Mouse (Mus musculus): Measurements from ENCODE around the gene Pip4k2a. TPM values are rescaled to one million over a fixed set of nuclear protein-coding genes. Genes with fewer than 3 reads are reported as not detected.
"Not testable (repeated sequence)": the region's sequence is repeated elsewhere in the genome, so short reads cannot be mapped to it uniquely, and the experiment has no call there.

The Pip4k2a gene
- polyA plus RNA-seq, 1 experiment from 2014 or later = 16.2 TPM

DNA sequence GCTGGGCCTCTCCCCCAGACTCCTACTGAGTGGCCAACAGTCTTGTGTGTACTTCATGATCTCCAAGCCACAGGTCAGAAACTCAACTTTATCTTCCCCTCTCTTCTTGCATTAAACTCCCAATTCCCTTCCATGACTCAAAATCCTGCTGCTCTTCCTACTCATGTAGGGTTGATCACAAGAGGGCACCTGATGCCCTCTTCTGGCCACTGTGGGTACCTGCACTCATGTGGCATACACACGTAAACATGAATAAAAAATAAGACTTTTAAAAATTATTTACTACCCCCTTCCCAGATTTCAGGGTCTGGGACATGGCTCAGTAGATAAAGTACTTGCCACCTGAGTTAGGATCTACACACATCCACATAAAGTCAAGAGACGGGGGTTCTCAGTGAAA lies 97.3 kb downstream of the Pip4k2a start:
- DNase-seq (ENCODE audit: low spot score) (no peak), ATAC-seq (ENCODE audit: low read depth) (no peak)
- Histone ChIP-seq H3K27ac (replicated peaks; ENCODE audit: low read depth, low read length) (no peak overlapping the region), H3K9me3 (ENCODE audit: control insufficient read depth, low read length) (0 out of 2 replicates have a peak, but pooled peaks cover 5% of the 10 kb centered on the region), H3K4me3 (ENCODE audit: low read depth, low read length) (no peak overlapping the region), H3K4me2 (ENCODE audit: low read depth, low read length) (no peak overlapping the region), H3K9ac (ENCODE audit: low read depth, low read length) (no peak overlapping the region), H3K4me1 (ENCODE audit: control insufficient read depth, insufficient read depth, low read length) (peaks cover 7% of the 10 kb centered on the region; the same call in 1 of the 2 replicates), H3K36me3 (ENCODE audit: control insufficient read depth, insufficient read depth, low read length) (no peaks in the 10 kb centered on the region), H3K27me3 (replicated peaks; ENCODE audit: control insufficient read depth, insufficient read depth, low read length) (no peaks in the 10 kb centered on the region)
- WGBS = 94% methylated on average over 2 of the region's 2 CpGs

- Histone ChIP-seq H3K36me3 (ENCODE audit: control insufficient read depth, insufficient read depth, low read length) (no peaks in the 10 kb centered on the region), H3K9me3 (ENCODE audit: control insufficient read depth, low read length) (0 out of 2 replicates have a peak, but pooled peaks cover 5% of the 10 kb centered on the region), H3K27ac (replicated peaks; ENCODE audit: low read depth, low read length) (no peak overlapping the region), H3K9ac (ENCODE audit: low read depth, low read length) (no peak overlapping the region), H3K4me1 (ENCODE audit: control insufficient read depth, insufficient read depth, low read length) (peaks cover 7% of the 10 kb centered on the region; the same call in 1 of the 2 replicates), H3K27me3 (replicated peaks; ENCODE audit: control insufficient read depth, insufficient read depth, low read length) (no peaks in the 10 kb centered on the region), H3K4me2 (ENCODE audit: low read depth, low read length) (no peak overlapping the region), H3K4me3 (ENCODE audit: low read depth, low read length) (no peak overlapping the region)
- no peak for ATAC-seq (ENCODE audit: low read depth)
- 25% methylated on average over 10 of the region's 10 CpGs for WGBS
- DNase-seq (ENCODE audit: low spot score) = peak; percentile 71
These were observed 100.1 kb downstream of the Pip4k2a start for GRCm38 (mm10) chr2:18897742-18898256.

DNA sequence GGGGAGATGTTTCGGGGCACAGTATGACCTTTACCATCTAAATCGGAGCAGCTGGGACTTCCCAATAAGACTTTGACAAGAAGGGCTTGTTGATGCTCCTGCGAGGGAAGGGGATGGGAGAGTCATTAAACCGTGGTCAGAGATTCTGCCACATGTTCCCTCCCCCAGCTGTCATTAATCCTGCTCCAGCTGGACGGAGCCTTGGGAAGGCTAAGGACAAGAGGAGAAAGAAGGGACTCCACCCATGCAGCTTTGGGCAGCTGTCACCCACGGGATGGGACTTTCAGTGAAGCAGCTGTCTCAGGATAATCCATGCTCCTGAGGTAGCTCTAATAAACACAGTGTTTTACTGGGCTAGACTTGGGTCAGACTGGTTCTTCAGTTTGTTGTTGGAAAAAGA lies 101.9 kb downstream of the Pip4k2a start:
- no peaks in the 10 kb centered on the region for H3K27me3 ChIP-seq (replicated peaks; ENCODE audit: control insufficient read depth, insufficient read depth, low read length)
- H3K4me1 ChIP-seq (ENCODE audit: control insufficient read depth, insufficient read depth, low read length) = peaks cover 7% of the 10 kb centered on the region; the same call in 1 of the 2 replicates
- peak; percentile 74 for ATAC-seq (ENCODE audit: low read depth)
- no peak overlapping the region for H3K27ac ChIP-seq (replicated peaks; ENCODE audit: low read depth, low read length)
- H3K4me2 ChIP-seq (ENCODE audit: low read depth, low read length) = no peak overlapping the region
- H3K36me3 ChIP-seq (ENCODE audit: control insufficient read depth, insufficient read depth, low read length) = no peaks in the 10 kb centered on the region
- WGBS = 48% methylated on average over 6 of the region's 6 CpGs
- H3K9me3 ChIP-seq (ENCODE audit: control insufficient read depth, low read length) = 0 out of 2 replicates have a peak, but pooled peaks cover 5% of the 10 kb centered on the region
- no peak overlapping the region for H3K4me3 ChIP-seq (ENCODE audit: low read depth, low read length)
- no peak overlapping the region for H3K9ac ChIP-seq (ENCODE audit: low read depth, low read length)
- DNase-seq (ENCODE audit: low spot score) = peak; percentile 77

GRCm38 (mm10) chr2:18893336-18893735 lies 104.6 kb downstream of the Pip4k2a start:
- 96% methylated on average over 1 of the region's 1 CpGs for WGBS
- H3K27ac ChIP-seq (replicated peaks; ENCODE audit: low read depth, low read length); H3K4me2 ChIP-seq (ENCODE audit: low read depth, low read length); ATAC-seq (ENCODE audit: low read depth); H3K9ac ChIP-seq (ENCODE audit: low read depth, low read length); H3K4me3 ChIP-seq (ENCODE audit: low read depth, low read length); DNase-seq (ENCODE audit: low spot score); H3K36me3 ChIP-seq (ENCODE audit: control insufficient read depth, insufficient read depth, low read length); H3K4me1 ChIP-seq (ENCODE audit: control insufficient read depth, insufficient read depth, low read length); H3K27me3 ChIP-seq (replicated peaks; ENCODE audit: control insufficient read depth, insufficient read depth, low read length); H3K9me3 ChIP-seq (ENCODE audit: control insufficient read depth, low read length): not testable (repeated sequence)

DNA sequence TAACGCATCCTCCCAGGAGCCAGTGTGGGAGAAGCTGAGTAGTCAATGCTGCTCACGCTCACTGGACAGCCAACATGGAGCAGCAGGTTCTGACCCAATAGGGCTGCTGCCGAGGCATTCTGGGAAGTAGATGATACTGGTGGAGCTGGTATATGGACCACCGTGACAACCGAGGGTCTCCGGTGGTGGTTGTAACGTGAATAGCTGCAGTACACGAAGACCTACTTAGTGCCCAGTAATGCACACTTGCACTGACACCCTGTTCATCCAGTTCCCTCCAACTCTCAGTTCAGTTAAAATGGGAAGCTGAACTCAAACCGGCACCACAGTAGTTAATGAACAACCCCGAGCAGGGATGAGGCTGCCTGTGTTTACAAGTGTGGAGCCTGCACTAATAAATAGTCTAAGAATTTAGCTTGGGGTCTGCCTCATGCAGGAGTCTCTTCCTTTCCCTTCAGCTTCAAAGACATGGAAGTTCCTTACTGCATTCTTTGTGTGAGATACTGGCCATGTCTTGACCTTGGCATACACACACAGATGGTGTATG lies 105.9 kb downstream of the Pip4k2a start:
- ATAC-seq (ENCODE audit: low read depth) = no peak
- WGBS = 86% methylated on average over 10 of the region's 10 CpGs
- Histone ChIP-seq H3K36me3 (ENCODE audit: control insufficient read depth, insufficient read depth, low read length) (no peaks in the 10 kb centered on the region), H3K9me3 (ENCODE audit: control insufficient read depth, low read length) (no peaks in the 10 kb centered on the region), H3K4me2 (ENCODE audit: low read depth, low read length) (no peak overlapping the region), H3K27ac (replicated peaks; ENCODE audit: low read depth, low read length) (no peak overlapping the region), H3K27me3 (replicated peaks; ENCODE audit: control insufficient read depth, insufficient read depth, low read length) (no peaks in the 10 kb centered on the region), H3K4me1 (ENCODE audit: control insufficient read depth, insufficient read depth, low read length) (no peaks in the 10 kb centered on the region), H3K9ac (ENCODE audit: low read depth, low read length) (no peak overlapping the region), H3K4me3 (ENCODE audit: low read depth, low read length) (no peak overlapping the region)
- DNase-seq (ENCODE audit: low spot score) = no peak

DNA sequence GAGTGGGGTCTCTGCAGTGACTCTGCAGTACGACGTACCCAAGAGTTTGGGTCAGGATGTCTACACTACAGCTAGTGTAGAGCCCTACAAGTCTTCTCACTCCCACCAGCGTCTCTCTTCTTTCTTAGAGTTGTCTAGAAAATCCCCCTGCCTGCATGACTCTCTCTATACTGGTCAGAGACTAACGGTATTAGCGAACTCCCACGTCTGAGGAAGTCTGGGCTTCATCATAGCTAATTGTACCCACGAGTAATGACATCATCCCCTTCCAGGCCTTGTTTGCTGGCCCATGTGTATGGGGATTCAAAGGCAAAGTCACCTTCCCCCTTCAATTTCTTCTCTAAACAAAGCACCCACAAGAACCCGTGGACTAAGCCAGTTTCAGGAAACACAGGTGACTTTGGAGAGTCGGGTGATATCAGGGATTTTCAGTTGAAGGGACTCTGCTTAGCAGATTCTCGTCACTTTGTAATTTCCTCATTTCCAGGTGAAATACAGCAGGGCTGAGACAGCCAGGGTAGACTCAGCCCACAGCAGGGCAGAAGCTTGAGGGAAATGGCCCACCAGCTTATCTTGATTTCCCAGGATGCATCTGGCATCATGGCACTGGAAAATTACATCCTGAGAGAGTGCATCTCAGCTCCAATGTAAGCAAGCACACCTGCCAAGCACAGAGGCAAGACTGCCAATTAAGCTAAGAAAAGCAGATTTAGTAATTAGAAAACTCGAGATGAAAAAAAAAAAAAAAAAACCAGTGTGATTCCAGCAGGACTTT lies 107.5 kb downstream of the Pip4k2a start:
- no peak overlapping the region for H3K4me2 ChIP-seq (ENCODE audit: low read depth, low read length)
- ATAC-seq (ENCODE audit: low read depth) (peak; percentile 81), DNase-seq (ENCODE audit: low spot score) (peak; percentile 42)
- no peaks in the 10 kb centered on the region for H3K9me3 ChIP-seq (ENCODE audit: control insufficient read depth, low read length)
- H3K27me3 ChIP-seq (replicated peaks; ENCODE audit: control insufficient read depth, insufficient read depth, low read length) = no peaks in the 10 kb centered on the region
- H3K4me3 ChIP-seq (ENCODE audit: low read depth, low read length) = no peak overlapping the region
- H3K4me1 ChIP-seq (ENCODE audit: control insufficient read depth, insufficient read depth, low read length) = no peaks in the 10 kb centered on the region
- no peaks in the 10 kb centered on the region for H3K36me3 ChIP-seq (ENCODE audit: control insufficient read depth, insufficient read depth, low read length)
- no peak overlapping the region for H3K9ac ChIP-seq (ENCODE audit: low read depth, low read length)
- 51% methylated on average over 11 of the region's 11 CpGs for WGBS
- no peak overlapping the region for H3K27ac ChIP-seq (replicated peaks; ENCODE audit: low read depth, low read length)

GRCm38 (mm10) chr2:18884277-18884676 lies 113.6 kb downstream of the Pip4k2a start:
- ATAC-seq (ENCODE audit: low read depth) (no peak), DNase-seq (ENCODE audit: low spot score) (no peak)
- Histone ChIP-seq H3K9me3 (ENCODE audit: control insufficient read depth, low read length) (no peaks in the 10 kb centered on the region), H3K4me1 (ENCODE audit: control insufficient read depth, insufficient read depth, low read length) (no peaks in the 10 kb centered on the region), H3K36me3 (ENCODE audit: control insufficient read depth, insufficient read depth, low read length) (no peaks in the 10 kb centered on the region), H3K27me3 (replicated peaks; ENCODE audit: control insufficient read depth, insufficient read depth, low read length) (no peaks in the 10 kb centered on the region), H3K4me3 (ENCODE audit: low read depth, low read length) (no peak overlapping the region), H3K9ac (ENCODE audit: low read depth, low read length) (no peak overlapping the region), H3K27ac (replicated peaks; ENCODE audit: low read depth, low read length) (no peak overlapping the region), H3K4me2 (ENCODE audit: low read depth, low read length) (no peak overlapping the region)
- WGBS = 83% methylated on average over 3 of the region's 3 CpGs

DNA sequence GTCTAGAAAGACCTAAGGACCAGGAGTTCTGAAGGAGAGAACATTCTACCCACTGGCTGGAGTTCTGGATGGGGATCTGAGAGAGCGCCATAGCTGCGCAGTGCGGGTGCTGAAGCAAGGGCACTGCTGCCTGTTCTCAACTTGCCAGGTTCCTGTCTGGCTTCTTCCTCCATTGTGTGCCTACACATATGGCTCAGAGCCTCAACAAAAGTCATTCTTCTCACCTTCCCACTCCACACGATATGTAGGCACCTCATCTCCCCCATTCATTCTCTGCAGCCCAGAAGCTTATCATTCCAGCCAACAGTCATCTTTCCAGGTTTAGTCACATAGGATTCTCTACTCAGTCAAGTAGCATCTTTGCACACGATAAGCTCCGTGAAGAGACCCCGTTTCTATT lies 123.3 kb downstream of the Pip4k2a start:
- Histone ChIP-seq H3K4me2 (ENCODE audit: low read depth, low read length) (no peak overlapping the region), H3K27me3 (replicated peaks; ENCODE audit: control insufficient read depth, insufficient read depth, low read length) (no peaks in the 10 kb centered on the region), H3K9ac (ENCODE audit: low read depth, low read length) (no peak overlapping the region), H3K4me3 (ENCODE audit: low read depth, low read length) (no peak overlapping the region), H3K4me1 (ENCODE audit: control insufficient read depth, insufficient read depth, low read length) (0 out of 2 replicates have a peak, but pooled peaks cover 5% of the 10 kb centered on the region), H3K27ac (replicated peaks; ENCODE audit: low read depth, low read length) (no peak overlapping the region), H3K36me3 (ENCODE audit: control insufficient read depth, insufficient read depth, low read length) (no peaks in the 10 kb centered on the region), H3K9me3 (ENCODE audit: control insufficient read depth, low read length) (no peaks in the 10 kb centered on the region)
- 92% methylated on average over 7 of the region's 7 CpGs for WGBS
- no peak for ATAC-seq (ENCODE audit: low read depth)
- no peak for DNase-seq (ENCODE audit: low spot score)
